Mouse (Mus musculus) testis, postnatal 10 days (tissue): ENCODE measurements around the gene Ankrd23.

Source experiments
- DNase-seq: peaks from one replicate; pipeline ENCODE4 v3.0.0; 2021; ENCODE audit warnings: low spot score

The Ankrd23 gene

GRCm38 (mm10) chr1:36563632-36564031 is 26.9 kb upstream of the Ankrd23 start:
- DNase-seq, result no peak

GRCm38 (mm10) chr1:36563197-36563596 is 26.5 kb upstream of the Ankrd23 start:
- no peak for DNase-seq

- no peak for DNase-seq
Measured at GRCm38 (mm10) chr1:36562388-36562787, 25.7 kb upstream of the Ankrd23 start.

GRCm38 (mm10) chr1:36560903-36561302 is 24.2 kb upstream of the Ankrd23 start:
- no peak for DNase-seq

GRCm38 (mm10) chr1:36559888-36560287 is 23.2 kb upstream of the Ankrd23 start:
- DNase-seq, result no peak

- no peak for DNase-seq
Measured at GRCm38 (mm10) chr1:36559256-36559655, 22.6 kb upstream of the Ankrd23 start.

- DNase-seq, result peak; percentile 83
Measured at GRCm38 (mm10) chr1:36558031-36558993, 21.6 kb upstream of the Ankrd23 start, which contains the start of gene Sema4c. Sema4c (minus strand) TSS chr1:36558349.

- DNase-seq, result peak; percentile 92
Measured at GRCm38 (mm10) chr1:36557457-36558011, 20.9 kb upstream of the Ankrd23 start.

GRCm38 (mm10) chr1:36556553-36557456 is 20.1 kb upstream of the Ankrd23 start:
- DNase-seq, result peak; percentile 97

- DNase-seq, result no peak
Measured at GRCm38 (mm10) chr1:36555798-36556395, 19.2 kb upstream of the Ankrd23 start.

- DNase-seq, result no peak
Measured at GRCm38 (mm10) chr1:36554633-36555399, 18.1 kb upstream of the Ankrd23 start.

- DNase-seq, result no peak
Measured at GRCm38 (mm10) chr1:36552506-36552905, 15.8 kb upstream of the Ankrd23 start.

GRCm38 (mm10) chr1:36551904-36552303 is 15.2 kb upstream of the Ankrd23 start:
- DNase-seq, result no peak

GRCm38 (mm10) chr1:36550075-36550863 is 13.6 kb upstream of the Ankrd23 start:
- DNase-seq, result no peak

- no peak for DNase-seq
Measured at GRCm38 (mm10) chr1:36549491-36549890, 12.8 kb upstream of the Ankrd23 start.

- DNase-seq, result no peak
Measured at GRCm38 (mm10) chr1:36548771-36549170, 12.1 kb upstream of the Ankrd23 start.

- DNase-seq, result peak; percentile 87
Measured at GRCm38 (mm10) chr1:36547981-36548598, 11.4 kb upstream of the Ankrd23 start.

GRCm38 (mm10) chr1:36546888-36547471 is 10.3 kb upstream of the Ankrd23 start, which contains the start of gene Ankrd39:
Ankrd39 (minus strand) TSS chr1:36547445.
- DNase-seq, result peak; percentile 96
